Mouse (Mus musculus) midbrain, embryonic 14.5 days (tissue): Measurements from ENCODE around the gene Dlgap1. TPM values are rescaled to one million over a fixed set of nuclear protein-coding genes. Genes with fewer than 3 reads are reported as not detected.
A peak's percentile ranks its signal among the peaks of the same experiment; 100 is the strongest.

ENCODE experiments used
- ATAC-seq: fragments of 200-750 bp; cut with Nextera tagmentation; 2 replicates; pipeline ENCODE4 v1.8.0; 2017; ENCODE audit warnings: moderate number of reproducible peaks, moderate library complexity; ENCODE audit not compliant: low FRiP score, low TSS enrichment
- DNase-seq: peaks from one replicate; pipeline ENCODE4 v3.0.0-alpha.2; 2015
- H3K27ac ChIP-seq: fragments of 300-500 bp; sonication (generic); replicated peaks from 2 replicates; pipeline ENCODE4 v1.5.1; 2014; ENCODE audit warnings: mild to moderate bottlenecking, low read depth, low read length, moderate library complexity
- H3K27me3 ChIP-seq: fragments of 300-500 bp; sonication (generic); 2 replicates; pipeline ENCODE4 v1.6.1; 2014; ENCODE audit warnings: low read length, control low read depth, mixed read lengths; ENCODE audit not compliant: control insufficient read depth, insufficient read depth
- H3K36me3 ChIP-seq: fragments of 300-500 bp; sonication (generic); 2 replicates; pipeline ENCODE4 v1.6.1; 2014; ENCODE audit warnings: low read length, control low read depth; ENCODE audit not compliant: control insufficient read depth, insufficient read depth
- H3K4me1 ChIP-seq: fragments of 300-500 bp; sonication (generic); 2 replicates; pipeline ENCODE4 v1.6.1; 2014; ENCODE audit warnings: mild to moderate bottlenecking, antibody characterized with exemption, low read length, control low read depth; ENCODE audit not compliant: control insufficient read depth, insufficient read depth
- H3K4me2 ChIP-seq: fragments of 300-500 bp; sonication (generic); 2 replicates; pipeline ENCODE4 v1.6.1; 2014; ENCODE audit warnings: mild to moderate bottlenecking, low read length, moderate library complexity
- H3K4me3 ChIP-seq: fragments of 300-500 bp; sonication (generic); replicated peaks from 2 replicates; pipeline ENCODE4 v1.5.1; 2014; ENCODE audit warnings: low read depth, low read length
- H3K9ac ChIP-seq: fragments of 300-500 bp; sonication (generic); replicated peaks from 2 replicates; pipeline ENCODE4 v1.6.1; 2014; ENCODE audit warnings: mild to moderate bottlenecking, low read length, moderate library complexity
- H3K9me3 ChIP-seq: fragments of 300-500 bp; sonication (generic); 2 replicates; pipeline ENCODE4 v1.6.1; 2016; ENCODE audit warnings: low read length, control low read depth, mixed read lengths; ENCODE audit not compliant: control insufficient read depth
- WGBS: fragments of 180-500 bp; shearing (Covaris S2); extraction: QIAGEN DNeasy Blood & Tissue Kit; methylation state at CpG from one replicate; pipeline ENCODE4 v1.1.7; 2014; 5-methylcytosine and 5-hydroxymethylcytosine counted together
- polyA plus RNA-seq: library from polyadenylated mRNA; unstranded; fragments of >200 nt; fragmentation: Nextera tagmentation; extraction: Ambion mirVana; gene quantifications from 2 replicates; pipeline ENCODE4 v1.2.1, GENCODE M21; 2014

Gene Dlgap1
- polyA plus RNA-seq, 1 experiment from 2014 or later = 15.7 TPM

GRCm38 (mm10) chr17:70838533-70838932 is 869.7 kb downstream of the Dlgap1 start:
- 56% methylated on average over 5 of the region's 5 CpGs for WGBS
- no peak overlapping the region for H3K4me3 ChIP-seq
- H3K27ac ChIP-seq = no peak overlapping the region
- DNase-seq (no peak), ATAC-seq (no peak)
- 0 out of 2 replicates have a peak, but pooled peaks cover 4% of the 10 kb centered on the region for H3K4me1 ChIP-seq
- H3K36me3 ChIP-seq = no peaks in the 10 kb centered on the region
- no peak overlapping the region for H3K9ac ChIP-seq
- no peaks in the 10 kb centered on the region for H3K27me3 ChIP-seq
- no peak overlapping the region for H3K4me2 ChIP-seq
- no peaks in the 10 kb centered on the region for H3K9me3 ChIP-seq

- no peaks in the 10 kb centered on the region for H3K36me3 ChIP-seq
- H3K4me1 ChIP-seq = peaks cover under 1% of the 10 kb centered on the region; the same call in 1 of the 2 replicates
- no peak overlapping the region for H3K4me3 ChIP-seq
- DNase-seq (no peak), ATAC-seq (no peak)
- no peak overlapping the region for H3K4me2 ChIP-seq
- no peaks in the 10 kb centered on the region for H3K27me3 ChIP-seq
- WGBS = 82% methylated on average over 4 of the region's 4 CpGs
- H3K9me3 ChIP-seq = no peaks in the 10 kb centered on the region
- H3K9ac ChIP-seq = no peak overlapping the region
- no peak overlapping the region for H3K27ac ChIP-seq
Observed at GRCm38 (mm10) chr17:70843252-70843651, 874.4 kb downstream of the Dlgap1 start.

GRCm38 (mm10) chr17:70844971-70845370 is 876.1 kb downstream of the Dlgap1 start:
- H3K27me3 ChIP-seq = no peaks in the 10 kb centered on the region

GRCm38 (mm10) chr17:70845543-70845942 is 876.7 kb downstream of the Dlgap1 start:
- ATAC-seq (no peak), DNase-seq (no peak)
- H3K9ac ChIP-seq = no peak overlapping the region
- H3K36me3 ChIP-seq = no peaks in the 10 kb centered on the region
- H3K27me3 ChIP-seq = 0 out of 2 replicates have a peak, but pooled peaks cover 3% of the 10 kb centered on the region
- no peak overlapping the region for H3K4me2 ChIP-seq
- WGBS = 93% methylated on average over 2 of the region's 2 CpGs
- peaks cover 21% of the 10 kb centered on the region for H3K4me1 ChIP-seq
- no peaks in the 10 kb centered on the region for H3K9me3 ChIP-seq
- no peak overlapping the region for H3K27ac ChIP-seq
- no peak overlapping the region for H3K4me3 ChIP-seq

More at GRCm38 (mm10) chr17:70844971-70845370, 876.1 kb downstream of the Dlgap1 start:
- Histone ChIP-seq H3K9me3 (no peaks in the 10 kb centered on the region), H3K27ac (no peak overlapping the region), H3K4me2 (no peak overlapping the region), H3K36me3 (no peaks in the 10 kb centered on the region), H3K4me3 (no peak overlapping the region), H3K9ac (no peak overlapping the region), H3K4me1 (peaks cover 17% of the 10 kb centered on the region; the same call in 1 of the 2 replicates)
- DNase-seq (peak; percentile 58), ATAC-seq (no peak)
- 65% methylated on average over 10 of the region's 10 CpGs for WGBS

- no peak overlapping the region for H3K9ac ChIP-seq
- WGBS = 85% methylated on average over 8 of the region's 8 CpGs
- H3K27ac ChIP-seq = no peak overlapping the region
- no peak overlapping the region for H3K4me3 ChIP-seq
- H3K36me3 ChIP-seq = no peaks in the 10 kb centered on the region
- DNase-seq = no peak
- ATAC-seq = no peak
- H3K27me3 ChIP-seq = 0 out of 2 replicates have a peak, but pooled peaks cover 4% of the 10 kb centered on the region
- no peak overlapping the region for H3K4me2 ChIP-seq
- H3K9me3 ChIP-seq = no peaks in the 10 kb centered on the region
- peaks cover 25% of the 10 kb centered on the region for H3K4me1 ChIP-seq
Observed at GRCm38 (mm10) chr17:70846111-70846644, 877.3 kb downstream of the Dlgap1 start.

GRCm38 (mm10) chr17:70847086-70847485 is 878.2 kb downstream of the Dlgap1 start:
- H3K27ac ChIP-seq = no peak overlapping the region
- H3K4me1 ChIP-seq = peaks cover 33% of the 10 kb centered on the region
- H3K9ac ChIP-seq = no peak overlapping the region
- no peaks in the 10 kb centered on the region for H3K9me3 ChIP-seq
- DNase-seq = peak; percentile 75
- H3K4me3 ChIP-seq = no peak overlapping the region
- WGBS = 5% methylated on average over 4 of the region's 4 CpGs
- peaks cover 11% of the 10 kb centered on the region; the same call in 1 of the 2 replicates for H3K27me3 ChIP-seq
- peak overlapping the region; percentile 97 for H3K4me2 ChIP-seq
- no peaks in the 10 kb centered on the region for H3K36me3 ChIP-seq
- ATAC-seq = no peak

- peak overlapping the region; percentile 53 for H3K4me3 ChIP-seq
- H3K4me1 ChIP-seq = peaks cover 33% of the 10 kb centered on the region
- H3K4me2 ChIP-seq = peak overlapping the region; percentile 97
- no peak overlapping the region; the same call in 1 of the 2 replicates for H3K9ac ChIP-seq
- no peaks in the 10 kb centered on the region for H3K9me3 ChIP-seq
- ATAC-seq (no peak), DNase-seq (peak; percentile 49)
- peaks cover 11% of the 10 kb centered on the region; the same call in 1 of the 2 replicates for H3K27me3 ChIP-seq
- peak overlapping the region; percentile 66 for H3K27ac ChIP-seq
- H3K36me3 ChIP-seq = no peaks in the 10 kb centered on the region
- under 1% methylated on average over 17 of the region's 17 CpGs for WGBS
Observed at GRCm38 (mm10) chr17:70847751-70848510, 879.1 kb downstream of the Dlgap1 start.

- no peak for ATAC-seq
- under 1% methylated on average over 23 of the region's 23 CpGs for WGBS
- Histone ChIP-seq H3K27me3 (peaks cover 11% of the 10 kb centered on the region; the same call in 1 of the 2 replicates), H3K4me2 (peak overlapping the region; percentile 97), H3K36me3 (no peaks in the 10 kb centered on the region), H3K27ac (peak overlapping the region; percentile 66), H3K9ac (peak overlapping the region; percentile 46), H3K4me1 (peaks cover 37% of the 10 kb centered on the region), H3K9me3 (no peaks in the 10 kb centered on the region), H3K4me3 (peak overlapping the region; percentile 53)
- DNase-seq = peak; percentile 46
Observed at GRCm38 (mm10) chr17:70848511-70849398, 879.9 kb downstream of the Dlgap1 start.
